Mouse (Mus musculus) brain, adult 10 weeks (tissue): ENCODE measurements around the gene H2al1m. TPM values are rescaled to one million over a fixed set of nuclear protein-coding genes. Genes with fewer than 3 reads are reported as not detected.

Experiments
- polyA plus RNA-seq: library from polyadenylated mRNA; stranded (reverse); fragments of 350-450 nt; fragmentation: Illumina TruSeq; extraction: RNeasy Lipid Tissue Mini Kit (QIAGEN cat#74804); gene quantifications from one replicate; pipeline ENCODE4 v1.2.3, GENCODE M21; 2015; ENCODE audit warnings: low read depth, low replicate concordance

H2al1m gene
- not detected for polyA plus RNA-seq

DNA sequence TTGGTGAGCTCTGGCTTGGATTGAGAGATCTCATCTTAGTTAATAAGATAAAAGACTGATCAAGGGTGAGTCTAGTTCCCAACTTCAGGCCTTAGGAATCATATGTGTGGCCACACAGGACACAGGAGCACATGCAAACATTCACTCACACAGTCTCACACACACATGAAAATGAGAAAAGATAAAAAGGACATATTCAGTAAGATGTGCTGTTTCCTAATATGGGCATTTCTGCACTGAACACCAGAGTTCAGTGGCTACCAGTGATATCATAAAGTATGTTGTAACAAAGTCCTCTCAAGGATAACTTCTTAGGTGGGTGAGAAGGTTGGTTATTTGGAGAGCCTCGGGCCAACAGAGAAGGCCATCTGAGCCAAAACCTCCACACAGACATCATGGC, at the start of gene H2al1m:
H2al1m (plus strand) TSS at position 301 of the 400 bp plus-strand sequence.

DNA sequence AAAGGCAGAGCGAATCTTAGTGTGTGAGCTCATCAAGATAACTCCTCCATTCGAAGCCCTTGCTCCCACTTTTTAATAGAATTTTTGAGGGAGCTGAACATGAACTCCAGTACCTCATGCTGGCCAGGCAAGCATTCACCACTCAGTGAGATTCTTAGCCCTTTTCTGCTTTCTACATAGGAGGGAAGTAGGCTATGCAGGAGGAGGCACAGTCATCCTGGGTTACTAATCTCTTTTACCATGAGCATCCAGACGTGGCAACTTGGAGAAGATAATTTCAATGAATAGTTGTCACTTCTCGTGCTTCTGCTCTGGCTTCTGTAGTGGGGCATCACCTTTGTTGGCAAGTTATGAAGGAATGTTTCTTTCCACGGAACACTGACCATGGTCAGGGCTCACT, 26.8 kb upstream of the H2al1m start, which contains the start of gene Gm14862:
Gm14862 (minus strand) TSS at position 134 of the 400 bp plus-strand sequence.

DNA sequence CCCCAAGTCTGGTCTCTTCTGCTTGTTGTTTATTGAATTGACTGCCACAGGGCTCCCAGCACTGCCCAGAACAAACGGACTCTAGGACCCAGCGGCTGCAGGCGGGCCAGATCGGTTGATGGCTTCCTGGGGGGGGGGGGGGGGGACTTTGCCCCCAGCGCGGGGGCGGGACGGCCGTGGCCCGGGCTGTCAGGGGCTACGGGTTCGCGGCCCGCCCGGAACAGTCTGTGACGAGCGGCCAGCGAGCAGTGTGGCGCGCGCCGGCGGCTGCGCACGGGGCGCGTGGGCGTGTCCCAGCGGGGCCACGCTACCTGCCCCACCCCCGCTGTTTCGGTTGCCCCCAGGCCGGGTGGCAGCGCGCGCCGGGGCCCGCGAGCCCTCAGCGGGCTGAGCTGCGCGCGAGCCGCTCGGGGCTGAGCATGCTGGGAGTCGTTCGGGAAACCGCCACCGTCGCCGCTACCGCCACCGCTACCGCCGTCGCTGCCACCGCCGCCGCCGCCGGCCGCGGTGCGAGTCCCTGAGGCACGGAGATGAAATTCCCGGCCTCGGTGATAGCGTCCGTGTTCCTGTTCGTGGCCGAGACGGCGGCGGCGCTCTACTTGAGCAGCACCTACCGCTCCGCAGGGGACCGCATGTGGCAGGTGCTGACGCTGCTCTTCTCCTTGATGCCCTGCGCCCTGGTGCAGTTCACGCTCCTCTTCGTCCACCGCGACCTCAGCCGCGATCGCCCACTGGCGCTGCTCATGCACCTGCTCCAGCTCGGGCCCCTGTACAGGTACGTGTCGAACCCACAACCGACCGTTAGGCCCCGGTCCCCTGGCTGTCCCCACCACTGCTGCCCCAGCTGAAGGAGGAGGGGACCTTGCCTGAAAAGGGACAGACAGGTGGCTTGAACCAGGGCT, 10.9 kb upstream of the H2al1m start, which contains the start of gene Xk:
Xk (plus strand) TSS at position 297 of the 902 bp plus-strand sequence.

Other genes starting within 250 kb of the H2al1m start
- gene Fthl17f, start 220.7 kb upstream of the H2al1m start, polyA plus RNA-seq = not detected
- gene 4930402K13Rik, start 179.2 kb upstream of the H2al1m start, polyA plus RNA-seq = not detected
- 4.9 TPM for gene Lancl3, start 83.9 kb upstream of the H2al1m start, polyA plus RNA-seq
- gene Gm14862, start 26.9 kb upstream of the H2al1m start, polyA plus RNA-seq = not detected
- 10.6 TPM for gene Xk, start 11.0 kb upstream of the H2al1m start, polyA plus RNA-seq
- gene H2al1k, start 66.9 kb downstream of the H2al1m start, polyA plus RNA-seq = not detected
- 0.24 TPM for gene Cybb, start 204.0 kb downstream of the H2al1m start, polyA plus RNA-seq